Mouse (Mus musculus) adipose tissue, adult 10 weeks (tissue): ENCODE data around the gene Safb2. TPM values are rescaled to one million over a fixed set of nuclear protein-coding genes. Genes with fewer than 3 reads are reported as not detected.

Source experiments
- polyA plus RNA-seq: library from polyadenylated mRNA; stranded (reverse); fragments of 350-450 nt; fragmentation: Illumina TruSeq; extraction: RNeasy Lipid Tissue Mini Kit (QIAGEN cat#74804); gene quantifications from one replicate; pipeline ENCODE4 v1.2.3, GENCODE M21; 2014; ENCODE audit warnings: low read depth, low replicate concordance

Gene Safb2
- polyA plus RNA-seq = 77.2 TPM

DNA sequence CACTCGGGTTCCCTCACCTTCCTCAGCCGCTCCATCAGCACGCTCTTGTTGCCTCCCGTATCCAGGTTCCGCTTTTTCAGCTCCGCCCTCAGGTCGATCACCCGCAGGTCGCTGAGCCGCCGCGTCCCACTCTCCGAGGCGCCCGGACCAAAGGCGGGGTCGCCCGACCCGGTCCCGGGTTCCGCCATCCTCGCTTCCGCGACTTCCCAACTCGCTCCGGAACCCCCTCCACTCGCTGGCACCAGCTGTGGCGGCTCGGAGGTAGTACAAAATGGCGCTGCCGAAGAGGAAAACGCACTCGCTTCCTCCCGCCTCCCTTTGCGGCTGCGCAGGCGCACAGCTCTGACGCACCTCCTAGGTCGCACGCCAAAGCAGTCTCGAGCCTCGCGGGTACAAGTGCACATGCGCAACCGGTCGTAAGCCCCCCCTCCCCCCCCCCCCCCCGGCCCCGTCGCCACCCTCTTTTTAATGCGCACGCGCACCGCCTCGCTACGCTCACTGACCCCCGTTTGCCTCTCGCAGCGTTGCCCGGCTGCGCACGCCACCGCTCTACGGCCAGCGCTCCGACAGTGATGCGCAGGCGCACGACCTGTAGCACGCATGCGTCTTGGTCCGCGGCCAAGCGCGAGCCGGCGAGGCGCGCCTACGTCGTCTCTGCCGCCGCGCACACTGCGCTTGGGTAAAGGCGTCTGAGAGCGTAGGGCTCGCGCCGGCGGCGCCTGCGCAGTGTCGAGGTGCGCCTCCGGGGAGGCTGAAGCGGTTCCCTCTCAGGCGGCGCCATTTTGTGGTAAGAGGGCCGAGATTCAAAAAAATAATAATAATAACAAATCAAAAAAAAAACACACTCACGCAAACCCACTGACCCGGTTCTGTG is at the start of gene Safb2, which contains the start of gene Safb:
Safb2 (minus strand) TSS at position 329 of the 874 bp plus-strand sequence.
Safb (plus strand) TSS at position 569 of the 874 bp plus-strand sequence.

GRCm38 (mm10) chr17:56627530-56628277 is 43.3 kb upstream of the Safb2 start, which contains the start of gene Catsperd:
Catsperd (plus strand) TSS chr17:56628143.

DNA sequence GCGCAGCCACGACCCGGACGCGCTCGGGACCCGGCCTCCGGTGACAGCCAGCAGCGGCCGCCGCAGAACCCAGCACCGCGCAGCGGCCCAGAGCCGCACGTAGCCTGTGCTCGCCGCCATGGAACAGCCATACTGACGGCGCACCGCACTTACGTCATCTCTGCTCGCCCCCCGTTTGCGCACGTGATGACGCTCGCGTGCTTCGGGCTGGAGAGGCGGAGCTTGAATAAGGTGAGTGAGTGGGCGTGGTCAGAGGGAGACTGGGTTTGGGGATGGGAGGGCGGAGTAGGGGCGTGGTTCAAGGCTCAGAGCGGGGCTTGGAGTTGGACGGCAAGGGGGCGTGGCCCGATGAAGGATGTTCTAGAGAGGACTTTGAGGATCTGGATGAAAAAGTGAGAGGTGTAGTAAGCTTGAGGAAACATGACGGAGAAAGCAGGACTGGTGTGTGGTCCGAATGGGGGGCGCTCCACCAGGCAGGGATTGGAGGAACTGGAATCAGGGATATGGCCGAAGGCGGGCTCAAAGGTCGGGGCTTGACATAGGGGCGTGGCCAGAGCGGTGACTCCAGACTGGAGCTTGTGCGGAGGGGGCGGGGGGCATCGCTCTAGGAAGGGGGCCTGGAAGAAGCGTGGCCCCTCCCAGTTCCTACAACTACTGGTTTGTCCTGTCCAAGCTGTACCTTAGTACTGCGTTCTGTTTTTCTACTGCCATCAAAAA is 42.5 kb upstream of the Safb2 start, which contains the start of gene Lonp1:
Lonp1 (minus strand) TSS at position 134 of the 717 bp plus-strand sequence.

GRCm38 (mm10) chr17:56613236-56613844 is 29.0 kb upstream of the Safb2 start, which contains the start of gene Rpl36:
Rpl36 (plus strand) TSS chr17:56613416.

DNA sequence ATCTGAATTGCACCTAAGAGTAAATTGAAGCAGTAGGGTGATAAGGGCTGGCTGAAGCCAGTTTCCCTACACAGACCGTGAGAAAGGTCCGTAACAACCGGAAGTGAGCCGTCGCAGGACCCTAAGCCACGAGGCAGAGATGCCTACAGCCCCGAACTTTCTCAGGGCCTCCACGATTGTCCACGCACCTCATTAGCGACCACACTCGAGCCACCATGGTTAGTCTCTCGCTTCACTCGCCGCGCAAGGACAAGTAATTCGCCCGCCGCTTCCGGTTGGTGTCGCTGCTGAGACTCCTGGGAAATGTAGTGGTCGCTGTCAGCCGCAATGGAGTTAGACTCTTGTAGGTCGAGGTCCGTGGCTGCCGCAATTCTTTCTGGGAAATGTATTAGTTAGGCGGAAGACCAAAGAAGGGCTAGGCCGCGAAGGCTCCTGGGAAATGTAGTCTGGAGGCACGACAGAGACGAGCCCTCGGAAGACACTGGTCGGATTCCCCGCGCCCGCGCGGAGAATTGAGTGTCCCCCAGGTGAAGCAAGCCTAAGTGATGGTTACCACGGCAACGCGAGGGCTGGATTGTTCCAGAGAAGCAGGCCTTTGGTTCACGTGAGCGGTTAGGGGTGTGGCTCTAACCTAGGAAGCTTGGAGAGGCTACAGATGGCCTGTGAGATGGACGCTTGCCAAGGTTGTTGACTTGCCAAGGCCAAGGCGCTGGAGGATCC is 25.2 kb upstream of the Safb2 start, which contains the start of gene 2410015M20Rik:
2410015M20Rik (minus strand) TSS at position 320 of the 720 bp plus-strand sequence.

DNA sequence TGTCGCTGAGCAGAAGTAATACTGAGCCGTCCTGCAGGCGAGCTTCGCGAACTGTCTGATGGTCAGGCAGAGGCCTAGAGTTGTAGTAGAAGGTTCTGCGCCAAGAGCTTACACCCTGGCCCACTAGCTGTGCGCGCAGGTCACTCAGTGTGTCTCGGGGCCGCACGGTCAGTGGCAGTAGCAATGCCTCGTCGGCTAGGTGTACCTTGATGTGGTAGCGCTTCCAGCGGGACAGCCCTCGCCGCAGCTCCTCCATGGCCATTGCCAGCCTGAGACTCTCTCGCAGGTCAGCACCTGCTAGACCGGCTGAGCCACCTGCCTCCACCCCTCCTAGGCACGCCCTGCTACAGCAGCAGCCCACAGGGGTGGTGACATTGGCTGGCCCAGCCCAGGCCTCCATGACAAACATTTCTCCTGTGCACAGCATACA is 30.2 kb downstream of the Safb2 start, which contains the start of gene Gm20219:
Gm20219 (minus strand) TSS at position 266 of the 430 bp plus-strand sequence.

GRCm38 (mm10) chr17:56512310-56512709 is 72.1 kb downstream of the Safb2 start, which contains the start of gene Znrf4:
Znrf4 (minus strand) TSS chr17:56512431.

Other genes with a start within 250 kb of the Safb2 start
- 49.8 TPM for gene Ptprs, start 108.1 kb downstream of the Safb2 start, polyA plus RNA-seq
- 8.4 TPM for gene Znrf4, start 72.2 kb downstream of the Safb2 start, polyA plus RNA-seq
- gene Gm20219, start 30.2 kb downstream of the Safb2 start, polyA plus RNA-seq = 7.1 TPM
- 77.6 TPM for gene Safb, start 240 bp upstream of the Safb2 start, polyA plus RNA-seq
- 309 TPM for gene 2410015M20Rik, start 25.2 kb upstream of the Safb2 start, polyA plus RNA-seq
- 1,330 TPM for gene Rpl36, start 28.8 kb upstream of the Safb2 start, polyA plus RNA-seq
- gene Lonp1, start 42.3 kb upstream of the Safb2 start, polyA plus RNA-seq = 60.5 TPM
- 3.6 TPM for gene Catsperd, start 43.6 kb upstream of the Safb2 start, polyA plus RNA-seq
- gene Ranbp3, start 88.7 kb upstream of the Safb2 start, polyA plus RNA-seq = 42.4 TPM
- gene Ndufa11, start 133.2 kb upstream of the Safb2 start, polyA plus RNA-seq = 224 TPM
- gene Vmac, start 133.4 kb upstream of the Safb2 start, polyA plus RNA-seq = 43.1 TPM
- 3.1 TPM for gene Nrtn, start 172.9 kb upstream of the Safb2 start, polyA plus RNA-seq
- gene Dus3l, start 180.2 kb upstream of the Safb2 start, polyA plus RNA-seq = 27.7 TPM
- 3.3 TPM for gene Prr22, start 185.7 kb upstream of the Safb2 start, polyA plus RNA-seq
- 12.6 TPM for gene Rfx2, start 246.4 kb upstream of the Safb2 start, polyA plus RNA-seq